ENCODE assay signal across 14 mouse cellular contexts in genomic region chr2:74147193-74147592, GRCm38 (mm10).
"Had no signal": no experiment of that assay in that cellular context is flagged by ENCODE, and none has a peak within 500 bp of the region (broad histone marks: within the 10 kb centered on the region; RNA-seq: fewer than 3 reads in every experiment).

No protein-coding gene starts in this region.

- H3K4me3 ChIP-seq: midbrain, embryonic 10.5 days; midbrain, embryonic 12.5 days; midbrain, embryonic 15.5 days; neural tube, embryonic 12.5 days; stomach, embryonic 15.5 days had no signal

- ATAC-seq: midbrain, embryonic 15.5 days had no signal

- H3K27ac ChIP-seq: midbrain, embryonic 10.5 days; midbrain, embryonic 12.5 days; midbrain, embryonic 15.5 days; neural tube, embryonic 12.5 days; stomach, embryonic 15.5 days; stomach, postnatal 0 days had no signal

- DNase-seq: lung, adult 18-20 months; lung, embryonic 14.5 days; lung, postnatal 10 days; lung, postnatal 4 days; right cerebral cortex, postnatal 14 days; thymus, adult 18-20 months; thymus, postnatal 14 days; thymus, postnatal 36 days had no signal
